Mouse (Mus musculus) G1E (cell line): ENCODE measurements around the gene Plp2.

Source experiments
- CTCF ChIP-seq: IDR thresholded peaks from 2 replicates; pipeline ENCODE4 v1.5.1; 2012; ENCODE audit warnings: low read depth, low read length, inconsistent platforms, mixed read lengths
- GATA1 ChIP-seq: IDR thresholded peaks from 2 replicates; pipeline ENCODE4 v1.6.1; 2012; ENCODE audit warnings: borderline replicate concordance, low read length, inconsistent platforms, mixed read lengths
- GATA2 ChIP-seq: IDR thresholded peaks from 2 replicates; pipeline ENCODE4 v1.6.1; 2012; ENCODE audit warnings: low read depth, low read length, inconsistent platforms, borderline replicate concordance
- POLR2AphosphoS5 ChIP-seq: IDR thresholded peaks from 2 replicates; pipeline ENCODE4 v1.6.1; 2012; ENCODE audit warnings: low read depth, low read length, inconsistent platforms; ENCODE audit not compliant: insufficient replicate concordance
- TAL1 ChIP-seq: conservative IDR thresholded peaks from 2 replicates; pipeline ENCODE4 v1.6.1; 2012; ENCODE audit warnings: low read depth, low read length, inconsistent platforms, mixed read lengths

DNA sequence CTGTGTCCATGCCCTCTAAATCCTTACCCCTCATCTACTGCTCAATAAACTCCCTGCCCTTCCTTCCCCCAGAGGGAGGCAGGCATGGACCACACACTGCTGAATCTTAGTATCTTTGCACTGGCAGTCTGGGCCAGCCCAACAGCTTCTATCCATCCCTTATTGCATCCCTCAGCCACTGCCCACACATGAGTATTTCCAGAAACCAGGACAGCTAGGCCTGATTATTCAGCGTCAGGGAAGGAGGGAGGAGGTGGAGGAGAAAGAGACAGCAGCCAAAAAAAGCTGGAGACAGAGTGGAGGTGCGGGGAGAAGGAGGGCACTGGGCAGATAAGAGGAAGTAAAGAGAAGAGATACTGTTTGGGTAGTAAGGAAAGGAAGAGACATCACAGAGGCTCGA, 36.1 kb downstream of the Plp2 start:
- no peak for TF ChIP-seq CTCF
- no peak for TF ChIP-seq GATA2
- no peak for TF ChIP-seq TAL1
- no peak for TF ChIP-seq GATA1
- TF ChIP-seq POLR2AphosphoS5: no peak
